Mouse (Mus musculus): Measurements from ENCODE around the gene Dnajc11.

Dnajc11 gene

GRCm38 (mm10) chr4:151986650-151987049, 53.2 kb downstream of the Dnajc11 start:
- DNase-seq, result no peak

- no peak for DNase-seq
These were observed 54.5 kb downstream of the Dnajc11 start for GRCm38 (mm10) chr4:151988014-151988341.

- peak; percentile 86 to 90 for DNase-seq
These were observed 55.0 kb downstream of the Dnajc11 start, which contains the start of gene Thap3 for GRCm38 (mm10) chr4:151988342-151989109. Gene Thap3 (minus strand): TSS chr4:151988997.

- no peak for DNase-seq
These were observed 55.6 kb downstream of the Dnajc11 start for GRCm38 (mm10) chr4:151989110-151989488.

- no peak for DNase-seq
These were observed 58.6 kb downstream of the Dnajc11 start for GRCm38 (mm10) chr4:151992091-151992490.

GRCm38 (mm10) chr4:151993035-151993434, 59.5 kb downstream of the Dnajc11 start:
- DNase-seq, result no peak

- DNase-seq, result peak; percentile 50 to 60
These were observed 61.0 kb downstream of the Dnajc11 start for GRCm38 (mm10) chr4:151994228-151995171.

- DNase-seq, result peak; percentile 44 to 69
These were observed 62.1 kb downstream of the Dnajc11 start for GRCm38 (mm10) chr4:151995371-151996172.

GRCm38 (mm10) chr4:151996173-151996950, 62.9 kb downstream of the Dnajc11 start, which contains the start of gene Phf13:
Gene Phf13 (minus strand): TSS chr4:151996258.
- peak; percentile 99 for DNase-seq

- DNase-seq, result no peak
These were observed 63.4 kb downstream of the Dnajc11 start for GRCm38 (mm10) chr4:151996951-151997222.

GRCm38 (mm10) chr4:151997701-151998100, 64.2 kb downstream of the Dnajc11 start:
- no peak for DNase-seq

GRCm38 (mm10) chr4:151999481-151999880, 66.0 kb downstream of the Dnajc11 start:
- DNase-seq, result no peak

- no peak for DNase-seq
These were observed 67.4 kb downstream of the Dnajc11 start for GRCm38 (mm10) chr4:152000906-152001305.

GRCm38 (mm10) chr4:152001335-152001734, 67.8 kb downstream of the Dnajc11 start:
- no peak for DNase-seq

- DNase-seq, result no peak
These were observed 68.6 kb downstream of the Dnajc11 start for GRCm38 (mm10) chr4:152002063-152002462.

- DNase-seq, result no peak
These were observed 72.6 kb downstream of the Dnajc11 start for GRCm38 (mm10) chr4:152006137-152006536.

- no peak for DNase-seq
These were observed 73.3 kb downstream of the Dnajc11 start for GRCm38 (mm10) chr4:152006812-152007211.

- DNase-seq, result no peak
These were observed 74.1 kb downstream of the Dnajc11 start for GRCm38 (mm10) chr4:152007481-152008147.

- DNase-seq, result no peak
These were observed 74.6 kb downstream of the Dnajc11 start for GRCm38 (mm10) chr4:152008148-152008500.

GRCm38 (mm10) chr4:152008622-152009075, 75.2 kb downstream of the Dnajc11 start, which contains the start of gene Klhl21:
Gene Klhl21 (plus strand): TSS chr4:152008803.
- peak; percentile 90 to 94 for DNase-seq

All from cerebellum, postnatal 14 days (tissue).